Mouse (Mus musculus) layer of hippocampus, adult 9-11 months (tissue): ENCODE measurements at regions not wholly inside any gene's neighbourhood (a gene's known extent, or its start where the extent isn't known, plus 50 kb on each side); places are given as distances from the start of the nearest gene placed in this dataset.

Source experiments
- DNase-seq: peaks from one replicate; pipeline ENCODE4 v3.0.0; 2022

DNA sequence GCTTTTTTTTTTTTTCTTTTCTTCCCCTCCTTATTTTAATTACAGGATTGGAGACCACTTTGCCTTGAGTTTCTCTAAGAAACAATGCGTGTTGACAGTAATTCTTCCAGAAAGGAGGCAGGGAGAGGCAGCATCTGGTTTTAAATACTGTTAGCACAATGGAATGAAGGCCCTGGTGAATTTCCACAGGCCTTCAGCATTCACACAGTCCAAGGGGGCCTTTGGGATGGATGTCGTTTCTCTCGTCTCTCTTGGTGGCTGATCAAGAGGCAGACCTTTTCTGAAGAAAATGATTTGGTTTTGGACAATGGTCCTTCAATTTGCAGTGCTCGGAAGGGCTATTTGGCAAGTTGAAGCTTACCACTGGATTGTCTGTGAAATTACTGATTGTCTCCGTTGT, 321.4 kb downstream of the Lmx1a start:
- no peak for DNase-seq

DNA sequence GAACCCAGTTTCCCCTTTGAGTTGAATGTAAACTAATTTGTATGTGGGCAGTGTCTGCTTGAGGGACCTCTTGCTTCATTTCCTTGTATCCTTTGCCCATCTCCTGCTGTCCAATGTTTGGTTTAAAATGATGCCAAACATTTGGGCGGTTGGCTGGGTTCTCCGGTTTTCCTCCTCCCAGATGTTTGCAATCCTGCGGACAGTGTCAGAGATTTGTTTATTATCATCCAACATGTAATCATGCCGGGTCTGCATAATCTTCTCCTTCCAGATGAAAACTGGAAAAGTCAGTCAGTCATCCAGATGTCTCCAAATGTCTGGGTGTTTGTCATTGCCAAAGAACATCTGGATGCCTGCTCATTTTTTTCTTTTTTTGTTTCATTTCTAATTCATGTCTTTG, 323.0 kb downstream of the Lmx1a start:
- DNase-seq, result no peak

DNA sequence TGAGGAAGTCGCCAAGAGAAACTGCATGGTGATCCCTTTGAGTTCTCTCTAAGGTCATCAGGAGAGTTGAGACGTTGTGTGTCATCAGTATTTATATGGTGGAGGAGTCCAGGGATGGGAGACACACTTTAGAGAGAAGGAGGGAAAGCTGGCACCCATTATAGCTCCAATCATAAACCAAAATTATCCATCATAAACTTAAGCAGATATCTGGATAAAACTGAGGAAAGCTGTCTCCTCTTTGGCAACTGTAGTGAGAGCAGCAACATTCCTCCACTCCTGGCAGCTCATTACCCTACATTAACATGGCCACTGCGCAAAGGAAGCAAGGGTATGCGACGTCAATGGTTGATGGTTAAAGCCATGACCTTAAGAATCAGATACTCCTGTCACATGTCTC, 323.6 kb downstream of the Lmx1a start:
- DNase-seq, result no peak

DNA sequence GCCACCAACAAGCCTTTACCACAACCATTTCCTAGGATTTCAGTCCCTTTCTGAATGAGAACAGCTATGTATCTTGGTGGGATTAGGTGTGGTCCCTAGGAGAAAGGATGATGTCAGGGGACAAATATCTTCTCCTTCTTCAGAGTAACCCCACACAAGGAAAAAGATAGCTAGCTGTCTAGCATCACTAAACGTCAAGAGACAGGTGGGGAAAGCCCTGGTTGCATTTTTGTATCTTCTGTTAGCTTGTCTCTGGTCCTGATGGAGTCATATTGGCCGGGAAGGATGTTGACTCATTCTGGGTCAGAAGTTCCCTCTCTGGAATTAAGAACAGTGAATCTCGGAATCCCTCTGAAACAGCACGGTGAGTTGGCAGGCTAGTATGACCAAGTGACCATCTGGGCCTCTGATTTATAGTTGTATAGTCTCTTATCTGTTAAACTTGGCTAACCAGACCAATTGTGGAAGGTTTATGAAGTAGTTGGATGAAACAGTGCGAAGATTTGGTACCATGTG, 327.4 kb downstream of the Lmx1a start:
- DNase-seq, result no peak

- no peak for DNase-seq
These were observed 337.4 kb downstream of the Lmx1a start for GRCm38 (mm10) chr1:168026481-168026880.

DNA sequence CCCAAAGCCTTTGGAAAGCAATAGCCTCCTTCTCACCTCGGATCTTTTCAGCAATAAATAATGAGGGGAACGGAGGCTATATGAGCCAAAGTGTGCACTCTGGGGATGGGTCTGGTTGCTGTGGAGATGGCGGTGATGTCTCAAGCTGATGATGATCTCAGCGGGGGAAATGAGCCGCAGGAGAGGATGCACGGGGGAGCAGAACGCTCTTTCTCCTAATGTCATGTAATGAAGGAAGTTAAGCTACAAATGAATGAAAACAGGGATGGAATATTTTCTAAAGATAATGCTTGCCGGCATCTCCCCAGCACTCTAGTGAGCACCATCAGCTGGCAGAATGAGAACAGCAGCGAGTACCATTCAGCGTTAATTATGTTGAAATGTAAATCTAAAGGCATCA, 355.7 kb downstream of the Lmx1a start:
- no peak for DNase-seq

DNA sequence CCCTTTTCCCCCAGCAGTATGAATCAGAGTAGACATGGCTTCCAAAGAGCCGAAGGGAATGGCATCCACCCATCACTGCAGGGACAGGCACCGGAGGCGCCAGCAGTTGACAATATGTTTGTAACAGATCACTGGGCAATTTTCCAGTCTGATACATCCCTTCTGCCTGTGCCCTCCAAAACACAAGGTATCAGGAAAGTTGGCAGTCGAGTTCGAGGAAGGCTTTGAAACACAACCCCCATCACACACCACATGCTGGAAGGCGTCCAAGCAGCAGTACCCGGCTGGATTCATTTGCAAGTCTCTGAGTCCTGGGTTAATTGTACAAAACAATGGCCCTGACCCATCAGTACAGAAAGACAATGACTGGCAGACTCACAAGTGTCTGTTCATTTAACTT, 357.3 kb downstream of the Lmx1a start:
- DNase-seq, result peak; percentile 68

DNA sequence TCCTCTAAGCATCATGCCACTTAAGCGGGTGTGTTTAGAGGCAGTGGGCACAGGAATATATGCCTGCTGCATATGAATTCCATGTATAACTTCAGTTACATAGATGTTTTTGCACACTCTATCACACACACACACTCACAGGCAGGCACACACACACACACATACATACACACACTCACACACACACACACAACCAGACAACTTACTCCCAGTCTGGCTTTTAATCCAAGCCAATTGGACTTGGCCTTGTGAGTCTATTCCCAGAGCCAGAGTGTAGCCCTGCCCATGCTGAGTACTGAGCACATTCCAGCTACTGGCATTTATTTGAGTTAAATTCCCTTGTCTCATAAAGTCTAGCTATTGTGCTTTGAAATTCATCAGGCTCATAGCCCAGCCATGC, 357.7 kb downstream of the Lmx1a start:
- no peak for DNase-seq

DNA sequence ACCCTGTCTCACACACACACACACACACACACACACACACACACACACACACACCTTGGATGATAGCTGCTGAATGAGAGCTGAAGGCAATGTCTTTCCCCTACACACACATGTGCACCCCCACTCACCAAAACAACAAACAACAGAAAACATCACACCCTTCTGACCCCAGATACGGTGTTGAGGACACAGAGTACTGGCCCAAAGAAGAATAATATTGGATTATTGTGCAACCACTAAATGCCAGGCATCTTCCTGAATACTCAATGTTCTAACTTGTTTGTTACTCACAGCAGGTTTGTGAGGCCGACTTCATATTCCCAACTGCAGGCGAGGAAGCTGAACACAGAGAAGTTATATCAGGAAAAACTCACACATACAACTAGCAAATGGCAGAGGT, 360.9 kb downstream of the Lmx1a start:
- DNase-seq, result no peak

DNA sequence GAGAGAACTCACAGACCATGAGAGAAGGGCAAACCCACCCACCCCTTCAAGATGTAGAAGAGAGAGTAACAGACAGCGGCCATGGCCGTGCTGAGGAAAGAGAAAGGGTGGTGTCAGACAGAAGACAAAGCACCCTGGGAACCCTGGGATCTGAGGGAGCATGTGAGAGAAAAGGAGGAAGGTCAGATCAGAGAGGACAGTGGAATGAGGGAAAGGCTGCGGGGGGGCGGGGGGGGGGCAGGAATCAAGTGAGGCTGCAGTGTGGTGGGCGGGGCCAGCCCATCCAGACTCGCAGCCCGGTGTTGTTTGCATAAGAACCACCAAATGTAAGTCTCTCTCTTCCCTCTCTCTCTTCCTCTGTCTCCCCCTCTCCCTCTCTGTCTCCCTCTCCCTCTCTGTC, 367.4 kb downstream of the Lmx1a start:
- DNase-seq, result no peak

DNA sequence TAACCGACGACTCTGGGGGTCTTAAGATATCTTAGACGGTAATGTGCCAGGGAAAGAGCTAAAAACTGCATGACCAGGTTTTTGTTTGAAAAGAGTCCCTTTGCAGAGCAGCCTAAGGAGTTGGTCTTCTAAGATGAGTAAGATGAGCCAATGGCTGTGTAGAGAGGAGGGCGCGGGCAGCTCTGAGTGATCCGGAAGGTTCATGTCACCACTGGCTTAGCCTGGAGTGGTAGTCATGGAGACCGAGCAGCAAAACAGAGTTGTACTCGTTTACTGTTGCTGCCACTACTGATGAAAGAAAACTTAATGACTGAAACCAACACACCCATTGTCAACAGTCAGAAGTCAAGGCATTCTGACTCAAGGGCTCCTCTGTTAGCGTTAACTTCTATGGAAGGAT, 368.4 kb downstream of the Lmx1a start:
- DNase-seq, result no peak

GRCm38 (mm10) chr1:168058769-168059168, 369.7 kb downstream of the Lmx1a start:
- no peak for DNase-seq

DNA sequence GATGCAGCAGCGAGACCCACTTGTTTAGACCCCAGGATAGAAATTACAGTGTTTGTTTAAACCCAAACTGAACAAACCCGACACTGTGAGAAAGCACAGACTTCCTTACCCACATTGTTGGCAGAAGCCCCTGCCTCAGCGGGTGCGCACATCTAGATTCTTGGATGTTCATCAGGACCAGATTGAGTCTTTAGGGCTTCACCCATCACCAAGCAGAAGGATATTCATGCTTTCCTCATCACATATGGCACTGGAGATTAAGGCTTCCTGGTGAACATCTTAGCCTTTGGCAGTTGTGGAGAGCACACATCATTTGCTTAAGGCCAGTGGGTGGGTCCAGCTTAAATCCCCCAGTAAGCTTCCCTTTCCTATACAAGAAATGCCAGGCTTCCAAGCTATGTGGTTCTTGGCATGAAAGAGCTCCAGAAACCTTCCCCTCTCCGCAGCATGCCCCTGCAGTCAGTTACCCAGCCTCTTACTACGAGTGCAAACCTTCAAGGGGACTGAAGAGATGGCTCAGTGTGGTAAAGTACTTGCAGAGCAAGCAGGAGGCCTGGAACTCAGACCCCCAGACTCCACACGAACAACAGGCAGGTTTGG, 367.9 kb downstream of the Pbx1 start:
- DNase-seq, result no peak

DNA sequence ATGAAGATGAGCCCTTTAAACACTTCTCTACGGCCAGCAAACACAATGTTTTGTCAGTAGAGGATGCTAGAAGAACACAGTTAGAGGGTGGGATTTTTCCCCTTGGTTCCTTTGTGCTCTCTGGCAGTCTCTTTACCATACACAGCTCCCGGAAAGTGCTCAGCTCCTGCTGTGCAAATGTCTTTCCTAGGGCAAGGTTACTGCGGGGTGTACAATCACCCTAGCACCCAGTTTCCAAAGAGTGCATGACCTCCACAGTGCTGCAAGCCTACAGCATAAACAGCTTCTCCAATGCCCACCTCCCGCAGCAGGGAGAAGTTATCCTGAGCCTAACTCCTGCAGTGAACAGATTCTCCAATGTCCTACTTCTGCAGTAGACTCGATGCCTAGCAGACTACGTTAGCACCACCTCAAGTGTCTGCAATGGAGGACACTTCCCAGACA, 366.4 kb downstream of the Pbx1 start:
- DNase-seq, result no peak

GRCm38 (mm10) chr1:168066810-168067209, 365.3 kb downstream of the Pbx1 start:
- DNase-seq, result no peak

- no peak for DNase-seq
These were observed 363.8 kb downstream of the Pbx1 start for GRCm38 (mm10) chr1:168068003-168068919.

GRCm38 (mm10) chr1:168068920-168069590, 363.0 kb downstream of the Pbx1 start:
- no peak for DNase-seq
